Mouse (Mus musculus) thymus, adult 2 months (tissue): ENCODE measurements at regions not wholly inside any gene's neighbourhood (a gene's known extent, or its start where the extent isn't known, plus 50 kb on each side); places are given as distances from the start of the nearest gene placed in this dataset.

Experiments used
- DNase-seq: peaks from one replicate; pipeline ENCODE4 v3.0.0; 2021
- H3K27ac ChIP-seq: fragments of 200-500 bp; 2 replicates; pipeline ENCODE4 v1.5.1; 2012; ENCODE audit warnings: low read length, control low read depth; ENCODE audit not compliant: control insufficient read depth, insufficient read depth
- H3K27me3 ChIP-seq: fragments of 200-500 bp; 2 replicates; pipeline ENCODE4 v1.6.1; 2012; ENCODE audit warnings: mild to moderate bottlenecking, low read length, moderate library complexity, mixed read lengths; ENCODE audit not compliant: control insufficient read depth, insufficient read depth
- H3K36me3 ChIP-seq: fragments of 200-500 bp; 2 replicates; pipeline ENCODE4 v1.6.1; 2012; ENCODE audit warnings: mild to moderate bottlenecking, low read length, moderate library complexity; ENCODE audit not compliant: control insufficient read depth, insufficient read depth
- H3K4me1 ChIP-seq: fragments of 200-500 bp; replicated peaks from 2 replicates; pipeline ENCODE4 v1.6.1; 2012; ENCODE audit warnings: low read length; ENCODE audit not compliant: control insufficient read depth, insufficient read depth
- H3K4me3 ChIP-seq: fragments of 200-500 bp; 2 replicates; pipeline ENCODE4 v1.5.1; 2012; ENCODE audit warnings: mild to moderate bottlenecking, low read length, control low read depth, moderate library complexity; ENCODE audit not compliant: control insufficient read depth, insufficient read depth
- CTCF ChIP-seq: fragments of 200-500 bp; IDR thresholded peaks from 2 replicates; pipeline ENCODE4 v1.5.1; 2012; ENCODE audit warnings: mild to moderate bottlenecking, control low read depth, low read length, moderate library complexity, borderline replicate concordance; ENCODE audit not compliant: control insufficient read depth, poor library complexity, insufficient read depth; ENCODE audit errors: extremely low read depth
- POLR2A ChIP-seq: fragments of 200-500 bp; IDR thresholded peaks from 2 replicates; pipeline ENCODE4 v1.6.1; 2012; ENCODE audit warnings: mild to moderate bottlenecking, low read length, control low read depth, moderate library complexity; ENCODE audit not compliant: control insufficient read depth, poor library complexity, insufficient read depth; ENCODE audit errors: extremely low read depth
- WGBS: fragments of 180-500 bp; shearing (Covaris S2); methylation state at CpG from one replicate; pipeline ENCODE4 v1.1.7; 2018; 5-methylcytosine and 5-hydroxymethylcytosine counted together

DNA sequence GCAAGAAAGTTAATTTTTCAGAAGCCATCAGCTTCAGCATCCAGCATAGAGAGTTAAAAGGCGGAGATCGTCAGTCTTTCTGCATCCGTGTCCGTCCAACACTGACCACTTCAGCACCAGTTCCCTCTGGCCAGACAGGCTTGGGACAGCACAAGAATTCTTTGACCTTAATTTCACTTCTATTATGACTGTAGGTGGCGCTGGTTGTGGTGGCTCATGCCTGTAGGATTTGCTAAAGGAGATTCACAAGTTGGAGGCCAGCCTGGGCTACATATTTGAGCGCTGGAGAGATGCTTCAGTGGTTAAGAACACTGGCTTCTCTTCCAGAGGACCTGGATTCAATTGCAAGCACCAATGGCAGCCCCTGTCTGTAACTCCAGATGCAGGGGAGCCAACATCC lies 66.0 kb downstream of the Amer2 start:
- DNase-seq = no peak
- WGBS = 81% methylated on average over 6 of the region's 6 CpGs
- Histone ChIP-seq H3K4me1 (no peaks in the 10 kb centered on the region), H3K4me3 (no peak overlapping the region), H3K27ac (no peak overlapping the region), H3K36me3 (no peaks in the 10 kb centered on the region), H3K27me3 (no peaks in the 10 kb centered on the region)
- TF ChIP-seq POLR2A (no peak), CTCF (no peak)

DNA sequence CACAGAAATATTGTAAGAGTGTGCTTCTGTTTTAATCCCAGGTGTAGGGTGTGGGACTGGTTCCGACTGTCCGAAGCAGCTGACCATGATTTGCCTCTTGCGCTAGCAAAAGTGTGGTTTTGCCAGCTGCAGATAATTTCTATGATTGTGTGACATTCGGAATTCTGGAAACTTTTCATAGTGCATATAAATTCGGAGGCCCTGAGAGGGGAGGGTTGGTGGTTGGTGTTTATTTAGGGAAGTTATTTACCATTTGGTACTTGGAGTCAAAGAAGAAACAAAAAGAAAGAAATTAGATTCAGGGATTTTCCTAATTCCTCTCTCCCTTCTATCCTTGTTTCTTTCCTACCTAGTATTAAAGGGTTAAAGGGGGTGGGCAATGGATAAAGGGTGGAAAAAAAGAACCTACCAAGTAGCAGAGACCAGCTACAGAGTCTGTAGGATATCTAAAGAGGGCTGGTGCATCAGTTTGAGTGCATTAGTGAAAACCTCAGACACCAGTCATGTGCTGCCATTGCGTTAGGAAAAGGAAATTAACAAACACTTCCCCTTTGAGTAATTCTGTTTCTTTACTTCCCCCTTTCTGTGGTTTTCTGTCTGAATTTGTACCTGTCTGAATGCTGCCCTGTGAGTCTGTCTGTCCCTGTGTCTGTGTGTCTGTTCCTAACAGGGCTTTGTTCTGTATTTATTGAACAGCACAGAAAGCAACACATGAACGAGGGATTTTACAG lies 70.9 kb downstream of the Amer2 start:
- no peak for DNase-seq

DNA sequence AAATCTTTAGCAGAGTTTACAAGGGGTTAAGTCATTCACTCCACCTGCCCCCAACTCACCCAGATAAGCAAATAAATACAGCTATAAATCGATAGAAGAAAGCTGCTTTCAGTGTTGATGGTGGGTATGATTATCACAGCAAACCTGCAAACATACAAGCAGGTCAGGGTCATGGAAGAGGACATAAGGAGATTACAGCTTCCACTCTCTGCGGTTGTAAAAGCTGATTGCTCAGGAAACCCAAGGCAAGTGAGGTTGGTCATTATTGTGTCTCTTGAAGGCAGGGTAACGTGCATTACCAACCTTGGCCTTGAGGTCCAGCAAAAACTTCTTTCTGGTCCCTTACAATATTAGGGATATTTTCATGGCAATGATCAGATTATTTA lies 71.5 kb downstream of the Amer2 start:
- WGBS = 36% methylated on average over 3 of the region's 3 CpGs
- Histone ChIP-seq H3K27ac (no peak overlapping the region), H3K27me3 (no peaks in the 10 kb centered on the region), H3K36me3 (no peaks in the 10 kb centered on the region), H3K4me1 (no peaks in the 10 kb centered on the region), H3K4me3 (no peak overlapping the region)
- no peak for DNase-seq
- TF ChIP-seq POLR2A = no peak
- TF ChIP-seq CTCF = no peak

More for the DNA sequence above, 70.9 kb downstream of the Amer2 start:
- Histone ChIP-seq H3K27ac (no peak overlapping the region), H3K27me3 (no peaks in the 10 kb centered on the region), H3K36me3 (no peaks in the 10 kb centered on the region), H3K4me1 (no peaks in the 10 kb centered on the region), H3K4me3 (no peak overlapping the region)
- TF ChIP-seq CTCF (no peak), POLR2A (no peak)
- 55% methylated on average over 7 of the region's 7 CpGs for WGBS

DNA sequence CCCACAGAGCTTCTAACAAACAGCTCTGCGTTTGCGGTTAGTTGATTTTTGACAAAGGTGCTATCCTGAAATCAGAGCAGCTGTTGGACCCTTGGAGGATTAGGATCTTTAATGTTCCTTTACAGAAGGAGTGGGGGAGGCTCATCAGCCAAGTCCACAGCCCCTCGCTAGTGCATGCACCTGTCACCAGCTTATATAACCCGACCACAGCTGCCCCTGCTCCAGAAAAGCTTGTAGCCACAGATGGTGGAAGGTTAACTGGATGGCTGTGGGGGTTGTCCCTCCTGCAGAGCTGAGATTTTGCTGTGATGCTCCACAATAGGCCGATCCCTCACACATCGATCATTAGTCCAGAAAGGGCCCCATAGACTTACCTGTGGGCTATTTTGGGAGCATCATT lies 73.0 kb downstream of the Amer2 start:
- TF ChIP-seq POLR2A = no peak
- no peak for TF ChIP-seq CTCF
- Histone ChIP-seq H3K27me3 (no peaks in the 10 kb centered on the region), H3K4me3 (no peak overlapping the region), H3K4me1 (no peaks in the 10 kb centered on the region), H3K27ac (no peak overlapping the region), H3K36me3 (no peaks in the 10 kb centered on the region)
- 82% methylated on average over 6 of the region's 6 CpGs for WGBS
- no peak for DNase-seq

DNA sequence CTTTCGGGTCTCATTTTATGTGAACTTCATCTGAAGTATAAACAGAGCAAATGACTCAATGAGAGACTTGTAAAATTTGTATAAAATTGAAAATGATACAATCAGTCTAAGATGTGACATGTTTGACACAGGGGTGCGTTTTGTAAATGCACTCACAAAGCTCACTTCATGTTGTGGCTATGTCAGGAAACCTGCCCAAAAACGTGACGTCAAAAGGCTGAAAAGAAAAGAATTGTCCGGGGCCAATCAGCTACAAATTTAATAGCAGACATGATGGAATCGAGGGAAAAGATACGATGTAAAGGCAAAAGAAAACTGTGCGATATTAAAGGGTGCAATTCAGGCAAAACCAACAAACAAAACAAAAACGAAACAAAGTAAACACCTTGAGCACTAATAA lies 78.2 kb downstream of the Amer2 start:
- Histone ChIP-seq H3K4me1 (no peaks in the 10 kb centered on the region), H3K4me3 (no peak overlapping the region), H3K27me3 (no peaks in the 10 kb centered on the region), H3K36me3 (no peaks in the 10 kb centered on the region), H3K27ac (no peak overlapping the region)
- 88% methylated on average over 9 of the region's 9 CpGs for WGBS
- no peak for DNase-seq
- TF ChIP-seq CTCF (no peak), POLR2A (no peak)

DNA sequence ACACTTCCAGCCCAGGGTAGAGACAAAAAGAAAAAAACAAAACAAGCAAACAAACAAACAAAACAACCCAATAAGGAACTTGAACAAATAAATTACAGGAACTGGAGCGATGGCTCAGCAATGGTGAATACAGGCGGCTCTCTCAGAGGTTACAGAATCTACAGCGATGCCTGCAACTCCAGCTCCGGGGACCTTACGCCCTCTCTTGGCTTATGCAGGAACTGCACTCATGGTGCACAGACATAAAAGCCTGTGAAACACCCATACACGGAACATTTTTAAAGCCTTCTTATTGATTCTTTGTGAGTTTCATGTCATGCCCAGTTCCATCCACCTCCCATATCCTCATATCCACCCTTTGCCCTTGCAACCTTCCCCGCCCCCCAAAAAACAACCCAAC lies 78.6 kb downstream of the Amer2 start:
- Histone ChIP-seq H3K4me1 (no peaks in the 10 kb centered on the region), H3K27ac (no peak overlapping the region), H3K4me3 (no peak overlapping the region), H3K36me3 (no peaks in the 10 kb centered on the region), H3K27me3 (no peaks in the 10 kb centered on the region)
- no peak for DNase-seq
- WGBS = 91% methylated on average over 7 of the region's 7 CpGs
- no peak for TF ChIP-seq POLR2A
- no peak for TF ChIP-seq CTCF

DNA sequence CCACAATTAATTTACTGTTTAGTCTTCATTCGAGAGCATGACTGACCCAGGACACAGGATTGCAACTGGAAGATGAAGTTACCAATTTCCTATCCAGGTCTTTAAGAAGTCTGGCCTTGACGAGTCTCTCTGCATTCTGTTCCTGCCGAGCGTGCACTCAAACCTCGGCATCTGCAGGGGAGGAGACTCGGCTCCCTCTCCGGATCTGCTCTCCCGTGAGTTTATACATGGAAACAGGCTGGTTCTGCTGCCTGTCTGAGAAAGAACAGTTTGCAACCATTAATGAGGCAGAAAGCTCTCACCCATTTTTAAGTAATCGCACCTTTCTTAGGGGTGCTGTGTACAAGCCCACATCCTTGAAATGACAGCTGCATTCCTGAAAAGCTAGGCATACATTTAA lies 83.7 kb downstream of the Amer2 start:
- DNase-seq = no peak
- no peak overlapping the region for H3K4me3 ChIP-seq
- TF ChIP-seq CTCF (no peak), POLR2A (no peak)
- no peaks in the 10 kb centered on the region for H3K27me3 ChIP-seq
- H3K4me1 ChIP-seq = no peaks in the 10 kb centered on the region
- no peak overlapping the region for H3K27ac ChIP-seq
- H3K36me3 ChIP-seq = no peaks in the 10 kb centered on the region
- WGBS = 93% methylated on average over 9 of the region's 9 CpGs
